Mouse (Mus musculus) midbrain, embryonic 15.5 days (tissue): ENCODE data around the gene Ptp4a2. TPM values are rescaled to one million over a fixed set of nuclear protein-coding genes. Genes with fewer than 3 reads are reported as not detected.
A peak's percentile ranks its signal among the peaks of the same experiment; 100 is the strongest.

Experiments
- ATAC-seq: fragments of 200-750 bp; cut with Nextera tagmentation; replicated peaks from 2 replicates; pipeline ENCODE4 v1.8.0; 2017; ENCODE audit warnings: moderate TSS enrichment
- H3K27ac ChIP-seq: fragments of 300-500 bp; sonication (generic); 2 replicates; pipeline ENCODE4 v1.5.1; 2015; ENCODE audit warnings: mild to moderate bottlenecking, inconsistent platforms
- H3K27me3 ChIP-seq: fragments of 300-500 bp; sonication (generic); replicated peaks from 2 replicates; pipeline ENCODE4 v1.6.1; 2015; ENCODE audit warnings: inconsistent platforms
- H3K36me3 ChIP-seq: fragments of 300-500 bp; sonication (generic); replicated peaks from 2 replicates; pipeline ENCODE4 v1.6.1; 2015; ENCODE audit warnings: inconsistent platforms
- H3K4me1 ChIP-seq: fragments of 300-500 bp; sonication (generic); 2 replicates; pipeline ENCODE4 v1.6.1; 2015; ENCODE audit warnings: inconsistent platforms
- H3K4me2 ChIP-seq: fragments of 300-500 bp; sonication (generic); 2 replicates; pipeline ENCODE4 v1.6.1; 2015; ENCODE audit warnings: inconsistent platforms, mild to moderate bottlenecking, moderate library complexity
- H3K4me3 ChIP-seq: fragments of 300-500 bp; sonication (generic); 2 replicates; pipeline ENCODE4 v1.5.1; 2015; ENCODE audit warnings: mild to moderate bottlenecking, inconsistent platforms
- H3K9ac ChIP-seq: fragments of 300-500 bp; sonication (generic); 2 replicates; pipeline ENCODE4 v1.6.1; 2015; ENCODE audit warnings: mild to moderate bottlenecking, inconsistent platforms
- H3K9me3 ChIP-seq: fragments of 300-500 bp; sonication (generic); 2 replicates; pipeline ENCODE4 v1.6.1; 2016; ENCODE audit warnings: inconsistent platforms
- WGBS: fragments of 180-500 bp; shearing (Covaris S2); methylation state at CpG from one replicate; pipeline ENCODE4 v1.1.7; 2015; ENCODE audit warnings: mixed read lengths; 5-methylcytosine and 5-hydroxymethylcytosine counted together
- polyA plus RNA-seq: library from polyadenylated mRNA; unstranded; fragments of >200 nt; fragmentation: Nextera tagmentation; extraction: Ambion mirVana; gene quantifications from 2 replicates; pipeline ENCODE4 v1.2.1, GENCODE M21; 2015

Ptp4a2 gene
- polyA plus RNA-seq, 1 experiment from 2014 or later, result 220 TPM

- H3K4me3 ChIP-seq, result no peak overlapping the region
- H3K4me1 ChIP-seq, result peaks cover 15% of the 10 kb centered on the region
- no peak overlapping the region for H3K9ac ChIP-seq
- H3K27ac ChIP-seq, result no peak overlapping the region
- no peak overlapping the region for H3K4me2 ChIP-seq
- no peaks in the 10 kb centered on the region for H3K27me3 ChIP-seq
- no peak for ATAC-seq
- 84% methylated on average over 1 of the region's 1 CpGs for WGBS
- no peaks in the 10 kb centered on the region for H3K9me3 ChIP-seq
- no peaks in the 10 kb centered on the region for H3K36me3 ChIP-seq
These were observed 18.8 kb downstream of the Ptp4a2 start for GRCm38 (mm10) chr4:129829799-129830198.

DNA sequence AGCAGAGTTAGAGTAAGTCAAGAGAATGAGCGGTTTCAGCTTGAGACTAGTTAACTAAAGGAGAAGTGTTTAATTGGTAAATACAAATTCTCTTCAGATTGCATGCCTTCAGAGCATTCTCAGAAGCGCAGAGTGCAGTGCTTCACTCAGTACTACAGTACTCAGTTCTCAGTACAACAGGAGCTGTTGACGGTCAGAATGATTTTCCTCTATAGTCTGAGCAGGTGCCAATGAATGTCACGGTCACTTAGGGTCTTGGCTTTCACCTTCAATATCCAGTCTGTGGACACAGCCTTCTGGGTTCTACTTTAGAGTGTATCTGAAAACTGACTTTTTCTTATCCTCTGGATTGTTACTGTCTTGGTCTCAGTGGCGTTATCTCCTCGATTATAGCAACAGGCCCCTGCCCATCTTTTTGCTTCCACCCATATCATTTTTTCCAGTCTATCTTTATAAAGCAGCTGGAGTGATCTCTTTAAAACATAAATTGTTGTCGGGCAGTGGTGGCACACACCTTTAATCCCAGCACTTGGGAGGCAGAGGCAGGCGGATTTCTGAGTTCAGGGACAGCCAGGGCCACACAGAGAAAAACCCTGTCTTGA lies 19.4 kb downstream of the Ptp4a2 start:
- no peaks in the 10 kb centered on the region for H3K27me3 ChIP-seq
- ATAC-seq, result no peak
- WGBS, result 92% methylated on average over 8 of the region's 8 CpGs

GRCm38 (mm10) chr4:129834581-129834980 lies 23.6 kb downstream of the Ptp4a2 start:
- Histone ChIP-seq H3K36me3 (no peaks in the 10 kb centered on the region), H3K27me3 (no peaks in the 10 kb centered on the region), H3K4me2 (no peak overlapping the region), H3K27ac (no peak overlapping the region), H3K4me1 (peaks cover 3% of the 10 kb centered on the region), H3K9me3 (no peaks in the 10 kb centered on the region), H3K9ac (no peak overlapping the region), H3K4me3 (no peak overlapping the region)
- 74% methylated on average over 6 of the region's 6 CpGs for WGBS
- no peak for ATAC-seq

More for the DNA sequence above, 19.4 kb downstream of the Ptp4a2 start:
- Histone ChIP-seq H3K36me3 (no peaks in the 10 kb centered on the region), H3K9ac (no peak overlapping the region), H3K4me3 (no peak overlapping the region), H3K4me1 (peaks cover 15% of the 10 kb centered on the region), H3K9me3 (no peaks in the 10 kb centered on the region), H3K4me2 (no peak overlapping the region), H3K27ac (no peak overlapping the region)

- Histone ChIP-seq H3K27ac (no peak overlapping the region), H3K4me3 (no peak overlapping the region), H3K9ac (no peak overlapping the region), H3K27me3 (no peaks in the 10 kb centered on the region), H3K36me3 (no peaks in the 10 kb centered on the region; the same call in 1 of the 2 replicates), H3K4me2 (no peak overlapping the region), H3K9me3 (no peaks in the 10 kb centered on the region), H3K4me1 (peaks cover 3% of the 10 kb centered on the region)
- 97% methylated on average over 7 of the region's 7 CpGs for WGBS
- no peak for ATAC-seq
These were observed 24.3 kb downstream of the Ptp4a2 start for GRCm38 (mm10) chr4:129835296-129835695.

DNA sequence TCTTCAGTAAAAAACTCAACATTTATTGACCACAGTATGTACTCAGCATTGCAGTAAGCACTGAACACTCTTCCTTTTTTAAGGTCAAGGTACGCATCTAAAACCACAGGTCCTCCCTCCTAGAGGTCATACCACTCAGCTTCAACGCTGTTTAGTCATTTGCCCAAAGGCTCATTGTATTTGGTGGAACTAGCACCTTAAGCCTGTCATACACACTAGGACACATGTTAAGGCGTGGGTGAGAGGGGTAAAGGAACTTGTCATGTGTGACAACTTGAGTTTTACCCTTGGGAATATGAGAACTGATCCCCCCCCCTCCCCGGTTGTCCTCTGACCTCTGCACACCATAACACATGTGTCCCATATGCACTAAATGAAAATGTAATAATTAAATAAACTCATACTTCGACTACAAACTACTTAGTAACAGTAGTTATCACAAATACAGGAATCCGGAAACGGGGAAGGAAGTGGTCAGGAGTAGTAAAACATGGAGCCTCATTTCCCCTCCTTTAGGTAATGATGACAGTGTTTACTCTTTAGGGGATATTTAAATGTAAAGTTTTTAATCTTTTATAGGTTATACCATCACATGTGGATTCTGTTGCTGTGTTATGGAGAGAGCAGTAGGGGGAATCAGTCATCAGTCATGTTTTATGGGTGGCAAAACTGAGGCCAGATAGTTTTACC lies 29.0 kb downstream of the Ptp4a2 start:
- Histone ChIP-seq H3K4me3 (no peak overlapping the region), H3K4me2 (no peak overlapping the region), H3K4me1 (no peaks in the 10 kb centered on the region), H3K9ac (no peak overlapping the region), H3K27ac (no peak overlapping the region), H3K36me3 (peaks cover 5% of the 10 kb centered on the region), H3K27me3 (no peaks in the 10 kb centered on the region), H3K9me3 (no peaks in the 10 kb centered on the region)
- ATAC-seq, result no peak
- 93% methylated on average over 7 of the region's 7 CpGs for WGBS

DNA sequence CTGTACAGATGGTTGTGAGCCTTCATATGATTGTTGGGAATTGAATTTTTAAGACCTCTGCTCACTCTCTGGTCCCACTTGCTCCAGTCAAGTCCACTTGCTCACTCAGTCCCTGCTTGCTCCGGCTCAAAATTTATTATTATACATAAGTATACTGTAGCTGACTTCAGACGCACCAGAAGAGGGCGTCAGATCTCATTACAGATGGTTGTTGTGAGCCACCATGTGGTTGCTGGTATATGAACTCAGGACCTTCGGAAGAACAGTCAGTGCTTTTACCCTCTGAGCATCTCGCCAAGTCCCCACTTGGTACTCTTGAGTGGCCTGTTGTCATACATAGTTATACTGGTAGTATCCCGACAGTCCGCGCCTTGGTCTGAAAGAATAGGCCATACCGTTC lies 35.8 kb downstream of the Ptp4a2 start:
- H3K36me3 ChIP-seq, result peaks cover 30% of the 10 kb centered on the region
- WGBS, result 86% methylated on average over 9 of the region's 9 CpGs

DNA sequence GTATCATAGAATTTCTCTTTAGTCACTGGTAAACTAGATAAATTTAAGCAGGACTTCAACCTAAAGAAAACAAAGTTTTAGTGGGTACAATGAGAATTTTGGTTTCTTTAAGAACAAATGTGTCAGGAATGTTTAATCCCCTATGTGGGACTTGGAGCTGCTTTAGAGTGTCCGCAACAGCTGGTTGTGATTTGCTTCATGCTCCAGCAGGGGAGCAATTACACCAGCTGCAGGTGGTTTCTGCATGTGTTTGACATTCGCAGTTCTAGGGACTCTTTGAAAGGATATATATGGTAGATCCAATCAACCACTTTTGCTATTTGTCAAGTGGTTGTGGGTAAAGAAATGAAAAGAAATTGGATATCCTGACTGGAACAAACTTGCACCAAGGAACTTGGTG lies 39.5 kb downstream of the Ptp4a2 start:
- WGBS, result 73% methylated on average over 2 of the region's 2 CpGs
- no peak for ATAC-seq
- Histone ChIP-seq H3K9me3 (no peaks in the 10 kb centered on the region), H3K9ac (no peak overlapping the region), H3K27ac (no peak overlapping the region), H3K4me1 (peaks cover 4% of the 10 kb centered on the region), H3K4me2 (no peak overlapping the region), H3K4me3 (no peak overlapping the region), H3K36me3 (peaks cover 25% of the 10 kb centered on the region; the same call in 1 of the 2 replicates), H3K27me3 (no peaks in the 10 kb centered on the region)

More for the DNA sequence above, 35.8 kb downstream of the Ptp4a2 start:
- Histone ChIP-seq H3K9ac (no peak overlapping the region), H3K27ac (no peak overlapping the region), H3K9me3 (no peaks in the 10 kb centered on the region), H3K27me3 (no peaks in the 10 kb centered on the region), H3K4me1 (no peaks in the 10 kb centered on the region), H3K4me3 (no peak overlapping the region), H3K4me2 (no peak overlapping the region)
- ATAC-seq, result no peak

GRCm38 (mm10) chr4:129851861-129852260 lies 40.8 kb downstream of the Ptp4a2 start:
- H3K9me3 ChIP-seq, result no peaks in the 10 kb centered on the region
- H3K4me3 ChIP-seq, result no peak overlapping the region
- H3K36me3 ChIP-seq, result 0 out of 2 replicates have a peak, but pooled peaks cover 15% of the 10 kb centered on the region
- 79% methylated on average over 3 of the region's 3 CpGs for WGBS
- no peak overlapping the region for H3K27ac ChIP-seq
- H3K4me2 ChIP-seq, result no peak overlapping the region
- ATAC-seq, result no peak
- no peak overlapping the region for H3K9ac ChIP-seq
- H3K4me1 ChIP-seq, result peaks cover 13% of the 10 kb centered on the region
- no peaks in the 10 kb centered on the region for H3K27me3 ChIP-seq

- Histone ChIP-seq H3K27ac (no peak overlapping the region), H3K4me2 (no peak overlapping the region), H3K9ac (no peak overlapping the region), H3K9me3 (no peaks in the 10 kb centered on the region), H3K27me3 (no peaks in the 10 kb centered on the region), H3K36me3 (0 out of 2 replicates have a peak, but pooled peaks cover 8% of the 10 kb centered on the region), H3K4me1 (peaks cover 13% of the 10 kb centered on the region), H3K4me3 (no peak overlapping the region)
- ATAC-seq, result no peak
- WGBS, result 79% methylated on average over 2 of the region's 2 CpGs
These were observed 42.0 kb downstream of the Ptp4a2 start for GRCm38 (mm10) chr4:129853053-129853452.

DNA sequence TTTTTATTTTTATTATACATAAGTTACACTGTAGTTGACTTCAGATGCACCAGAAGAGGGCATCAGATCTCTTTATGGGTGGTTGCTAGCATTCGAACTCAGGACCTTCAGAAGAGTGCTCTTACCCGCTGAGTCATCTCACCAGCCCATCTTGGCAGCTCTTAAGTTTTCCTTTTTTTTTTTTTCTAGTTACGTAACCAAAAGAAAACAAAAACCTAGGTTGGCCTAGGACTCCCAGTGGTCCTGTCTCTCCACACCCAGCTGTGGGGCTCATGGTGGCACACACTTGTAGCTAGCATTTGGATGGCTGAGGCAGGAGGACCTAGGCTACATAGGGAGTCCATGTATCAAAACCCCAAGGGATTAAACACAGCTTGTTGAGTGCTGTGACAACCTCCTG lies 43.0 kb downstream of the Ptp4a2 start:
- no peak for ATAC-seq
- H3K4me2 ChIP-seq, result no peak overlapping the region
- WGBS, result 96% methylated on average over 3 of the region's 3 CpGs

DNA sequence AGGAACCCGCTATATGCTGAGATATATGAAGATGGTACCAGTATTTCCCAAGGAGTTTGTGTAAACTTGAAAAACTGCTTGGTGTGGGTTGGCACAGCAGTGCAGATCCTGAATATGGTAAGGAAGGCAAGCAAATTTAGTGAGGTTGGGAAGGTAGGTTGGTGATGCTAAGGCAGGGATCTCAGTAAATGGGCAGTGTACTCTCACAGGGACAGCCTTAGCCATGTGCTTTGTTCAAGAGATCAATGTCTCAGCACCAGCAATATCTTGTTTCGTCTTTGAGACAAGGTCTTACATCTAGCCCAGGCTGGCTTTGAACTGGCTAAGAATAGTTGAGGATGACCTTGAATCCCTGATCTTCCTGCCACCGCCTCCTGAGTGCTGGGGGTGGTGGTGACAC lies 43.6 kb downstream of the Ptp4a2 start:
- Histone ChIP-seq H3K9ac (no peak overlapping the region), H3K27ac (no peak overlapping the region), H3K27me3 (no peaks in the 10 kb centered on the region), H3K4me1 (peaks cover 13% of the 10 kb centered on the region), H3K36me3 (no peaks in the 10 kb centered on the region), H3K9me3 (no peaks in the 10 kb centered on the region), H3K4me3 (no peak overlapping the region), H3K4me2 (no peak overlapping the region)
- 92% methylated on average over 3 of the region's 3 CpGs for WGBS
- no peak for ATAC-seq

More for the DNA sequence above, 43.0 kb downstream of the Ptp4a2 start:
- Histone ChIP-seq H3K9ac (no peak overlapping the region), H3K4me3 (no peak overlapping the region), H3K9me3 (no peaks in the 10 kb centered on the region), H3K36me3 (0 out of 2 replicates have a peak, but pooled peaks cover 2% of the 10 kb centered on the region), H3K27ac (no peak overlapping the region), H3K27me3 (no peaks in the 10 kb centered on the region), H3K4me1 (peaks cover 13% of the 10 kb centered on the region)

GRCm38 (mm10) chr4:129855051-129855970 lies 44.3 kb downstream of the Ptp4a2 start:
- WGBS, result 83% methylated on average over 16 of the region's 16 CpGs
- Histone ChIP-seq H3K36me3 (no peaks in the 10 kb centered on the region), H3K4me1 (peaks cover 13% of the 10 kb centered on the region), H3K9ac (no peak overlapping the region), H3K9me3 (no peaks in the 10 kb centered on the region), H3K27me3 (no peaks in the 10 kb centered on the region), H3K4me2 (no peak overlapping the region), H3K4me3 (no peak overlapping the region), H3K27ac (peak overlapping the region; percentile 49)
- no peak; the same call in 1 of the 2 replicates for ATAC-seq
